Mouse (Mus musculus) frontal cortex, postnatal 14 days (tissue): ENCODE data around the gene Gm10964.
"Not testable (repeated sequence)": the region's sequence is repeated elsewhere in the genome, so short reads cannot be mapped to it uniquely, and the experiment has no call there.

Experiments used
- DNase-seq, 2 experiments: peaks; one replicate each; pipeline ENCODE4 v3.0.0; 2022; ENCODE audit warnings: low spot score in 2 of 2

Gene Gm10964

GRCm38 (mm10) chr3:103779183-103779582 is 40.0 kb downstream of the Gm10964 start:
- DNase-seq = no peak

DNA sequence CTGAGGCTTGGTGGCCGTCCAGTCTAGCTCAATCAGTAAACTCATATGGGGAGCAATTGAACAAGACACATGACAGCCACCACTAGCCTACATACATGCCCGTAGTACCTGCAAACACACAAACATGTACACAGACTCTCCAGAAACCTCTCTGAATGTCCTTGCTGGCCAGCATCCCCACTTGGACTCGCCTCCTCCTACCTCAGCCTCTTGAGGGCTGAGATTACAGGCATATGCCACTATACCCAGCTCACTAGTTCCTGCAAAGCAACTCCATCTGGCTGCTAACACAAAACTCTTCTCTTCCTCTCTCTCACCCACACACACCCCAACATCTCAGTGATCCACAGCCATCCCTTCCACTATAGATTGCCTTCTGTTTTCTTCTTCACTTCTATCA is 41.1 kb downstream of the Gm10964 start:
- DNase-seq = no peak

GRCm38 (mm10) chr3:103780777-103781176 is 41.6 kb downstream of the Gm10964 start:
- DNase-seq = no peak

DNA sequence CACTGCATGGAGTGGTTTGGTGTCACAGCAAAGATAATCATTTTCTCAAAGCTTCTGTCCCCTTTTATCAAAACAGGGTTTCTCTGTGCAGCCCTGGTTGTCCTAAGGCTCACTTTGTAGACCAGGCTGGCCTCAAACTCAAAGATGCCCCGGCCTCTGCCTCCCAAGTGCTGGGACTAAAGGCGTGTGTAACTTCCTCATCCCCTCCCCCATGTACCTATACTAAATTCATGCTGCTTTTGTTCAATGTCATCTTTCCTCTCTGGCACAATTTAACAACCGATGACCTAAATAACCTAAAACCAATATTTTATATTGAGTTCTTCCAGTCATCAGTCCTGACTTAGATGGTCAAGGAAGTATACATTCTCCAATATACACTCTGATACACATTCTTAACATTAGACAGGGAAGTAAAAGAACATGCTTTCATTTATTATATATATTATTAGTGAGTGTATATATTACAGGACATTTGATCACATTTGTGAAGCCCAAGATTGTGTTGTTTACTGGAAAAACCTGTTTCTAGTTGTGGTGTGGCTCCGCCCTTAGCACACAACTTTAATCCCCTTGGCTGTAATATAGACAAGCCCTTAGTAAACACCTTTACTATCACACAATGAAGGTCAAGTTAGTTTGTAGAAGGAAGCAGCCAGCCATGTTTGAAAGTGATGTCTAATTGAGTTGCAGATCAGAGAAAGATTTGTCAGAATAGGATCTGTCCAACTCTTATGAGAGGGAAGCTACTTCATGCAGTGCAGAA is 43.9 kb downstream of the Gm10964 start:
- DNase-seq = no peak

DNA sequence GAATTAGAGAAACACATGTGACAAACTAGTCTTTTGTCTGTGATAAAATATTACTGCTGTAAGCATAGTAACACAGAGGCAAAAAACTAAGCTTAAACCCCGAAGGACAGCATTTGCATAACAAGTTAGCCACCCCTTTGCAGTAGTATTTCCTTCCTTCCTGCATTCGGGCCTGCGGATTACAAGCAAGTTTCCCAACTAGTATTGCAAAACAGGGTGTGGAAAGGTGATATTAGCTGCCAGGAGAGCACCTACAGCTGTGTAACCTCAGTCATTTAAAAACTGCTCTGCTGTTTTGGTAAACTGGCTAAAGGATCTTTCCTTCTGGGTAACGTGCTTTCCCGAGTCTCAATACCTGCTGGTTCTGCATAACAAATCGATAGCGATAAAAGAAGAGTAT is 48.1 kb downstream of the Gm10964 start:
- no peak for DNase-seq

GRCm38 (mm10) chr3:103789096-103789495 is 49.9 kb downstream of the Gm10964 start:
- DNase-seq = no peak

GRCm38 (mm10) chr3:103789891-103790345 is 50.8 kb downstream of the Gm10964 start:
- DNase-seq = no peak

DNA sequence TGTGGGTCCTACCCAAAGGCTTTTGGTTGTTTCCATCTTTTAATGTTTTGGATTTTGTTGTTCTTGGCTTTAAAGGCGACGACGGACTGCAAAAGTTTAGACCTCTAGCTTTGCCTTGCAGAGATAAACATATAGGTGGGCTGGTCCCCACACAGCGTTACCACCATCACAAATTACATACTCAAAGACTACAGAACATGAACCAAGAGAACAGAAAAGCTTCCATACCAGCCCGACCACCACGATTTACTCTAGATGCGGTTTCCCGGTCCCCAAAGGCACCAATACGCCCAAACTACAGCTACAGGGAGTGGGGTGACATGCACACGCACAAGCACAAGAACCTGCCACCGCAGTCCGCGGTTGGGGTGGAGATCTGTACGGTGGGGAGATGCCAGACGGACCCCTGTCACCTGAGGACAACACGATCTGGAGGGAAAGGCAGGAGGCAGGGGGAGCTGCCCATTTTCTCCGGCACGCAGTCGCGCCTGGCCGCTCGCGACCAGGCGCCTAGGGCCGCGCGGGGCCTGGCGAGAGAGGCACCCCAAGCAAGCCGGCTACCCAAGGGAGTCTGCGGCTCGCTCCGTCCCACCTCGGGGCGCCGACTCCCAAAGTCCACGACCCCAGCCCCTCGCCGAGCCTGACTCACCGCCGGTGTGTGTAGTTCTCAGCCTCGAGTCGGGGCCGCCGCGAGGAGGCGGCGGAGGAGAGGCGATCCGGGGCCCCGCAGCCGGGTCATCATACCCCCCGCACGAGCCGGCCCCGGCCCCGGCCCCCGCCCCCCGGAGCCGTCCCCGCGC is 51.4 kb downstream of the Gm10964 start:
- peak in 1 of 2 experiments; percentile 22 for DNase-seq

- peak; percentile 88 to 94 for DNase-seq
These were observed 52.3 kb downstream of the Gm10964 start, which contains the start of gene Hipk1 for GRCm38 (mm10) chr3:103791230-103792110. Gene Hipk1 (minus strand): TSS chr3:103791563.

DNA sequence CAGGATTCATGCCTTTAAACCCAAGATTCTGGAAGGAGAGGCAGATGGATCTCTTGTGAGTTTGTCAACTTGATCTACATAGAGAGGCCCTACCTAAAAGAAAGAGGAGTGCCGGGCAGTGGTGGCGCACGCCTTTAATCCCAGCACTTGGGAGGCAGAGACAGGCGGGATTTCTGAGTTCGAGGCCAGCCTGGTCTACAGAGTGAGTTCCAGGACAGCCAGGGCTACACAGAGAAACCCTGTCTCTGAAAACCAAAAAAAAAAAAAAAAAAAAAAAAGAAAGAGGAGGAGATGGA is 52.9 kb downstream of the Gm10964 start:
- not testable (repeated sequence) for DNase-seq

GRCm38 (mm10) chr3:103792566-103792965 is 53.4 kb downstream of the Gm10964 start:
- no peak for DNase-seq
